Mouse (Mus musculus) right cerebral cortex, adult 18-20 months (tissue): ENCODE results near the gene Trim62.
A peak's percentile ranks its signal among the peaks of the same experiment; 100 is the strongest.

Experiments
- DNase-seq: peaks from one replicate; pipeline ENCODE4 v3.0.0; 2022; ENCODE audit warnings: mixed read lengths

The Trim62 gene

DNA sequence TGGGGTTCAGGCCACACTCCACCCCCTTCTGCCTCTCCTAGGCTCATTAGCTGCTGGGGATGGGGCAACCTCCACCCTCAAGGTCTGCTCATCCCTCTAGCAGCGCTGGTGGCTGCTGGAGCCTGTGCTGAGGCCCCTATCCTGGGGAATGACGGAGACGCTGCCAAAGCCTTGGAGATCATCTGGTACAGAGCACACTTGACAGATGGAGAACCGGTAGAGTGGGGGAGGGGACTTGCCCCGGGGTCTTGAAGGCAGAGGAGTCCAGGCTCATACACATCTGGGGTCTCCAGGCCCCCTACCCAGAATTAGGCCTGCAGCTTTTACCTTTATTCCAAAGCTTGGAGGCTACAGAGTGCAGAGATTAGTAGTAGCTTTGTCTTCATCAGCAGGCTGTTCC is 3.2 kb downstream of the Trim62 start:
- no peak for DNase-seq

- no peak for DNase-seq
Observed at GRCm38 (mm10) chr4:128887026-128887425, 3.6 kb downstream of the Trim62 start.

- DNase-seq, result no peak
Observed at GRCm38 (mm10) chr4:128887641-128888091, 4.3 kb downstream of the Trim62 start.

DNA sequence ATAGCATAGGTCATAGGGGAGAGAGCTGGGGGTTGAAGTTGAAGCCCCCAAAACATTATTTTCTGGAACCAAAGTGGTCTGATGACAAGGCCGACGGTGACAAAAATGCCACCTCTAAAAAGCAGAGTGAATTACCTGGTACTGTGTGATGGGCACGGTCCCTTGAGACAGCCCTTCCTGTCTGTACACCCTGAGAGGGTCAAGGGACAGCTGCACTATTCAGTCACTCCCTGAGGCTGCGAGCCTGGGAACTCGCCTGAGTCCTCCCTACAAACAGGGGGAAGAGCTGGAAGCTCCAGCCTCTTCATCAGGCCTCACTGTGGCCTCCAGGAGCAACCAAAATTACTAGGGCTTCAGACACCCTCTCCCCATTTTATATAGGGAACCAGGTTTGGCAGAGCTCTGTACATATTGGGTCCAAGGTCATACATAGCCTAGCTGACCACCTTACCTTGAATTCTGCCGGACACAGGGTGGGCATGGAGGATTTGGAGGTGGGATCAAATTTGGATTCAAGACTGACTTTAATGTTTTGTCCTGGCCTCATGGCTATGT is 5.1 kb downstream of the Trim62 start:
- DNase-seq, result no peak

DNA sequence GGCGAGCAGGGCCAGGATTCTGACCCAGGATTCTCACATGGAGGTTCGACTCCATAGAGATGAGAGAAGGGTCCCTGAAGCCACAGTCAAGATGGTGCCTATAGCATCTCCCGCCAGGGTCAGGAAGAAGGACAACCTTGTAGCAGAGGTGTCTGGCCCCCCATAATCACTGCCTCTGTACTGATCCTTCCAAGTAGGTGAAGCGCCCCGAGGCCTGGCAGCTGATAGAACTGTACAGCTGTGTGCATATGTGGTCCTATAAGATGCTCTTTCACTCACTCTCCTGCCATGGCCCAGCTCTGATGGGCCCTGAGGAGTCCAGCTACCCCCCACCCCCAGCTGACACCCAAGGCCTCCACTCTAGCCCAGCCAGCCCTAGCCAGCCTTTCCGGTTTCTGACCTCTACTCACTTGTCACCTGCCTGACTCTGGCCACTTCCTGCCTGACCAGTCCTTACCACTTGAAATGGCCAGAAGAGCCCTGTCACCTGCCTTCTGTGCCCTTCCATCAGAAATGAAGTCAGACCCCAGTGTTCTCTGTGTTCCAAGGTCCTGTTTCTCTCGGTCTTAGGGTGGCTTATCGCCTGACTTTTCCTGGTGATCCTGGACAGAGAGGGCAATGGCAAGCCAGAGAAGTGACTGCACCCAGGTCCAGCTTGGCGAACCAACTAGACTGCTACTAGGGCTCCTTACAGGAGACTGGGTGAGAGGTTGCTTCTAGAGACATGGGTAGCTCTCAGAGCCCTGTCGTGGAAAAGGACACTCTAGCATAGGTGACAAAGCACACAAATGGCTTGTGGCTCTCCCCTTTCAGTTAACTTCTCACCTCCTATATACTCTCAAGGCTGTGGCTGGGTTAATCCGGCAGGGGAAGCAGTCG is 6.6 kb downstream of the Trim62 start:
- DNase-seq, result no peak

DNA sequence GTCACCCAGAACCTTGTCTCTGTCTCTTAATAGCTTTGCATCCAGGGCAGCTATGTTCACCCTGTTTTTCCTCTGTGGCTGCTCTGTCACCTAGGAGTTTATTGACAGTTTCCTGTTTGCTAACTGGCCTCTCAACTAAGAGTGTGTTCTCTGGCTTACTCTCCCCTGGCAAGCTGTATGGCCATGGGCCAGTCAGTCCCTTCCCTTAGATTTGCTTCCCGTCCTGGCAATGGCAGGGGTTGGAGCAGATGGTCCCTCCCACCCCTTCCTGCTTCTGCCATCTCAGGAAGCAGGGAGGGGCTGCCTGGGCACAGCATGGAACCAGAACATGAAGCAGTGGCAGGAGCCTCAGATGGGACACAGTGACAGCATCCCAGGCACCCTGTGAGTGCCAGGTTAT is 7.8 kb downstream of the Trim62 start:
- peak; percentile 77 for DNase-seq

- no peak for DNase-seq
Observed at GRCm38 (mm10) chr4:128891746-128892145, 8.4 kb downstream of the Trim62 start.

GRCm38 (mm10) chr4:128892188-128892587 is 8.8 kb downstream of the Trim62 start:
- no peak for DNase-seq

- no peak for DNase-seq
Observed at GRCm38 (mm10) chr4:128894112-128894511, 10.7 kb downstream of the Trim62 start.

- no peak for DNase-seq
Observed at GRCm38 (mm10) chr4:128895841-128896240, 12.5 kb downstream of the Trim62 start.

GRCm38 (mm10) chr4:128896667-128897066 is 13.3 kb downstream of the Trim62 start:
- no peak for DNase-seq

GRCm38 (mm10) chr4:128897911-128898421 is 14.6 kb downstream of the Trim62 start:
- DNase-seq, result no peak

- DNase-seq, result peak; percentile 80
Observed at GRCm38 (mm10) chr4:128899332-128899731, 16.0 kb downstream of the Trim62 start.

DNA sequence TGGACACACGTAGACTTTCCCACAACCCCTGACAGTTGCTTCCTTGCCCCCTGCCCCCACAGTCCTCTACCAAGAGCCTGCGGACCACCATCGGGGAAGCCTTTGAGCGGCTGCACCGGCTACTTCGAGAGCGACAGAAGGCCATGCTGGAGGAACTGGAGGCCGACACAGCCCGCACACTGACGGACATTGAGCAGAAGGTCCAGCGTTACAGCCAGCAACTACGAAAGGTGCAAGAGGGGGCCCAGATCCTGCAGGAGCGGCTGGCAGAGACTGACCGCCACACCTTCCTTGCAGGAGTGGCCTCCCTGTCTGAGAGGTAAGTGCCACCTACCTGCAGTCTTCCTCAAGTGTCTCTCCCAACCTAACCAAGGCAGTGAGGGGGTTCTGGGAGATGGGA is 17.1 kb downstream of the Trim62 start:
- DNase-seq, result no peak

DNA sequence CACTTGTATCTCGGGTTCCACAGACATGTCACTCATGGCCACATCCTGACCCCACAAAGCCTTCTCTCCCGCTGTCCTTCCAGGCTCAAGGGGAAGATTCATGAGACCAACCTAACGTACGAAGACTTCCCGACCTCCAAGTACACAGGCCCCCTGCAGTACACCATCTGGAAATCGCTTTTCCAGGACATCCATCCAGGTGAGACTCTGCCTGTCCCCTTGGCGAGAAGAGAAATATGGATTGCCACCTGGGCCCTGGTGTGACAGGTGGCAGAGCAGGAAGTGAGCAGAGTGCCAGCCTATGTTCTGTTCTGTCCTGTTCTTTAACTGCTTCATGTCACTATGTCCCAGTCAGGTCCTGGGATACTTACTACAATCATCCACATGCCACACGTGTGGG is 19.0 kb downstream of the Trim62 start:
- DNase-seq, result no peak

DNA sequence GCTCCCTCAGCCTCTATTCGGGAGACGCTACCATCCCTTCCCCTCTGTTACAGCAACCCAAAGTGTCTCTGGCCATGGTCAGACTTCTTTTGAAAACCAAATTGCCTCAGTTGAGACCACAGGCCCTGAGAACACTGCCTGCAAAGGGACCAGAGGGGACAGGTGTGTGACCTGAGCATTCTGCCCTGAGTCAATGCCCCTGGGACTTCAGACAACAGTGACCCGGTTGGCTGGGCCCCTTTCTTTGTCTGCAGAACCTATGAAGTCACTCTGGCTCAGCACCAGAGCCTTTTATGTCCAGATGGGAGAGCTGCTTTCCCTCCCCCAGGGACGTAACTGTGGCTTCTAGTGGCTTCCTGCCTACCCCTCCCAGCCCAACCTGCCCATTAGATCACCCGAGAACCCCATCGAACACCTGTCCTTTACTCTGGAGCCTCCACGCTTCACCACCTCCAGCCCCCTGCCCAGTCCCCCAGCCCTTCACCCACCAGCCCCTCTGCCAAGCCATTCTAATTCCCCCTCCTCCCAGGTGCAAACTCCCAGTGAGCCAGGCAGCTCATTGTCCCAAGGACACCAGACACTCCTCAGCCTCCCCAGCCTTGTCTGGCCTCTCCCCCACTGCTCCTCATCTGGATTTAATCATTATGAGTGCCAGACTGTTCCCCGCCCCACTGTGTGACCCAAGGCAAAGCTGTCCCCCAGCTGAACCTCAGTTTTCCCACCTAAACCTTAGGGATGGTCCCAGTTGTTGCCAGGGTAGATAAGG is 20.8 kb downstream of the Trim62 start:
- no peak for DNase-seq

- no peak for DNase-seq
Observed at GRCm38 (mm10) chr4:128905251-128905650, 21.9 kb downstream of the Trim62 start.

GRCm38 (mm10) chr4:128906757-128907156 is 23.4 kb downstream of the Trim62 start:
- DNase-seq, result no peak

GRCm38 (mm10) chr4:128907238-128907968 is 24.0 kb downstream of the Trim62 start:
- no peak for DNase-seq

GRCm38 (mm10) chr4:128908586-128909377 is 25.4 kb downstream of the Trim62 start:
- DNase-seq, result peak; percentile 41

DNA sequence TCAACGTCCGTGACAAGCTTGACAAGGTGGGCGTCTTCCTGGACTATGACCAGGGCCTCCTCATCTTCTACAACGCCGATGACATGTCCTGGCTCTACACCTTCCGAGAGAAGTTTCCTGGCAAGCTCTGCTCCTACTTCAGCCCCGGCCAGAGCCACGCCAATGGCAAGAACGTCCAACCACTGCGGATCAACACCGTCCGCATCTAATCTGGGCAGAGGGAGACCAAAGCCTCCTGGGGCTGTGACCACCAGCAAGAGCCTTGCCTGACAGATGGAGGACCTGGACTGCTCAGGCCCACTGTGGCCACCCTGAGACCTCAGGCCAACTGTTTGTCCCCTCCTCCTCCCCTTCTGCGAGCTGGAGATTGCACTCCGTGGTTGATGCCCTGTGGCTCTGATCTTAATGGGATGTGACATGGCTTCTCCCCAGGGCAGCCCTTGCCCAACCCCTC is 26.0 kb downstream of the Trim62 start:
- DNase-seq, result no peak
